Mouse (Mus musculus): ENCODE measurements at regions not wholly inside any gene's neighbourhood (a gene's known extent, or its start where the extent isn't known, plus 50 kb on each side); places are given as distances from the start of the nearest gene placed in this dataset.

DNA sequence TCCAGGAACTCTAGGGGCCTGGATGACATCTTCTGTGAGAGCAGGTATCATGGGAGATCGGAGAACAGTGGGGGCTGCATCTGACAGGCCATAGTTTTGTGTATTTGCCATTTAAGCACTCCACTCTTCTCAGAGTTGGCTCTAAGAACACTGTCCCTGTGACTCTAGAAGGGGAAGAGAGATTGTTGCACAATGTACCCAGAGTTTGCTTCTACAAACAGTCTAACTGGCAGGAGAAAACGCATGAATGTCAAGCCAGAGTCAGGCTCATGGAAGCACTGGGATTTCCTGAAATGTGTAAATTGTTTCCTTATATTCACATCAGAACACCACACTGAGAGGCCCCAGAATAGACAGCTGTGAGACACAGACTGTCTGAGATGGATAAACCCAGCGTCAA is 87.2 kb downstream of the Kbtbd8 start:
- Histone ChIP-seq H3K4me3 (ENCODE audit: low read depth, low read length) (no peak overlapping the region), H3K9me3 (ENCODE audit: low read length) (no peaks in the 10 kb centered on the region), H3K36me3 (ENCODE audit: insufficient read depth) (no peaks in the 10 kb centered on the region), H3K27ac (ENCODE audit: low read depth, low read length) (no peak overlapping the region), H3K4me2 (ENCODE audit: low read depth) (no peak overlapping the region), H3K27me3 (ENCODE audit: insufficient read depth, low read length) (no peaks in the 10 kb centered on the region), H3K4me1 (ENCODE audit: insufficient read depth) (peaks cover 10% of the 10 kb centered on the region), H3K9ac (no peak overlapping the region)
- WGBS = 73% methylated on average over 3 of the region's 3 CpGs
- no peak for DNase-seq
- TF ChIP-seq CTCF (IDR thresholded peaks at IDR 0.05; ENCODE audit: low read depth) = no peak
- ATAC-seq = no peak

GRCm38 (mm10) chr6:95207063-95207462 is 90.0 kb downstream of the Kbtbd8 start:
- Histone ChIP-seq H3K27ac (ENCODE audit: low read depth, low read length) (no peak overlapping the region), H3K9ac (no peak overlapping the region), H3K4me2 (ENCODE audit: low read depth) (no peak overlapping the region), H3K27me3 (ENCODE audit: insufficient read depth, low read length) (no peaks in the 10 kb centered on the region), H3K4me1 (ENCODE audit: insufficient read depth) (peaks cover 10% of the 10 kb centered on the region), H3K36me3 (ENCODE audit: insufficient read depth) (no peaks in the 10 kb centered on the region), H3K9me3 (ENCODE audit: low read length) (no peaks in the 10 kb centered on the region), H3K4me3 (ENCODE audit: low read depth, low read length) (no peak overlapping the region)
- 35% methylated on average over 2 of the region's 2 CpGs for WGBS
- peak; percentile 65 for TF ChIP-seq CTCF (IDR thresholded peaks at IDR 0.05; ENCODE audit: low read depth)
- ATAC-seq (no peak), DNase-seq (peak; percentile 49)

DNA sequence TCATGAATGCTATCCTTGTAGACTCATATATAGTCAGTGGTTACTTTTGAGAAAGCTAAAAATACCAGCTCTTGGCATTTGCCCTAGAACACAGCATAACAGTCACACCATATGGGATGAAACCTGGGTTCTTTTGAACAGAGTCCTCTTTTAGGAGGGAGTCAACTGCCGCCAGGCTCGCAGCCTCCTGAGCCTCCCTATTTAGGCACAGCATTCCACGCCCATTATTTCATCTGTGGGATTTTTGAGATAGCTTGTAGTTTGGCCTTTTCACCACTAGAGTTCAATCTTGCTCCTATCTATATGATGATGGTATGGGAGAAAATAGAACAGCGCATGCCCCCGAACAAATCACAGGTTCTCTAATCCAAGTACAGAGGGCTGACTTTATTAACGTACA is 100.4 kb downstream of the Kbtbd8 start:
- Histone ChIP-seq H3K4me3 (ENCODE audit: low read depth, low read length) (no peak overlapping the region), H3K36me3 (ENCODE audit: insufficient read depth) (no peaks in the 10 kb centered on the region), H3K4me1 (ENCODE audit: insufficient read depth) (no peaks in the 10 kb centered on the region), H3K4me2 (ENCODE audit: low read depth) (no peak overlapping the region), H3K27me3 (ENCODE audit: insufficient read depth, low read length) (no peaks in the 10 kb centered on the region), H3K9ac (no peak overlapping the region), H3K27ac (ENCODE audit: low read depth, low read length) (no peak overlapping the region), H3K9me3 (ENCODE audit: low read length) (no peaks in the 10 kb centered on the region)
- 25% methylated on average over 6 of the region's 6 CpGs for WGBS
- DNase-seq (peak; percentile 75), ATAC-seq (peak; percentile 86)
- peak; percentile 67 for TF ChIP-seq CTCF (IDR thresholded peaks at IDR 0.05; ENCODE audit: low read depth)

DNA sequence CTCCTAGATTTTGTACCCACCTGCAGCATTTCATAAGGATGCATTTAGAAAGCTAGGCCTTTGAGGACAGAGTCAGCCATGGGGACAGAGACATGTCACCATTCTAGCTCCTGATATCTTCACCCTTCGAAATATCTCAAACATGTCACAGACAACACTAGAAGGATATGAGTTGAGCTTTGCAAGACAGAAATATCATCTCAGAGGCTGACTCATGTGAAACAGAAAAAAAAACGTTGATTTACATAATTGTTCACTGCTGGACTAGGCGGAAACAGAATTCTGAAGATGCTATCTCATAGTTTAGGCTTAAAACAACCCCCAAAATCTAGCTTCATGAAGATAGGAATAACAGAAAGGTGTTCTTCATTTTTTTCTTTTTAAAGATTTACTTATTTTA is 101.8 kb downstream of the Kbtbd8 start:
- Histone ChIP-seq H3K4me3 (ENCODE audit: low read depth, low read length) (no peak overlapping the region), H3K9ac (no peak overlapping the region), H3K9me3 (ENCODE audit: low read length) (no peaks in the 10 kb centered on the region), H3K27me3 (ENCODE audit: insufficient read depth, low read length) (no peaks in the 10 kb centered on the region), H3K36me3 (ENCODE audit: insufficient read depth) (no peaks in the 10 kb centered on the region), H3K4me1 (ENCODE audit: insufficient read depth) (no peaks in the 10 kb centered on the region), H3K4me2 (ENCODE audit: low read depth) (no peak overlapping the region), H3K27ac (ENCODE audit: low read depth, low read length) (no peak overlapping the region)
- no peak for DNase-seq
- WGBS = 74% methylated on average over 3 of the region's 3 CpGs
- ATAC-seq = no peak
- no peak for TF ChIP-seq CTCF (IDR thresholded peaks at IDR 0.05; ENCODE audit: low read depth)

- WGBS = 25% methylated on average over 7 of the region's 7 CpGs
- peak; percentile 73 for ATAC-seq
Observed at GRCm38 (mm10) chr6:95223537-95223936, 98.4 kb upstream of the Gm10234 start.

GRCm38 (mm10) chr6:95229885-95230284 is 92.0 kb upstream of the Gm10234 start:
- Histone ChIP-seq H3K36me3 (ENCODE audit: insufficient read depth) (no peaks in the 10 kb centered on the region), H3K9me3 (ENCODE audit: low read length) (no peaks in the 10 kb centered on the region), H3K4me1 (ENCODE audit: insufficient read depth) (0 out of 2 replicates have a peak, but pooled peaks cover 7% of the 10 kb centered on the region), H3K27me3 (ENCODE audit: insufficient read depth, low read length) (no peaks in the 10 kb centered on the region), H3K9ac (no peak overlapping the region), H3K4me3 (ENCODE audit: low read depth, low read length) (no peak overlapping the region), H3K4me2 (ENCODE audit: low read depth) (no peak overlapping the region), H3K27ac (ENCODE audit: low read depth, low read length) (no peak overlapping the region)
- DNase-seq (no peak), ATAC-seq (no peak)
- WGBS = 73% methylated on average over 8 of the region's 8 CpGs
- TF ChIP-seq CTCF (IDR thresholded peaks at IDR 0.05; ENCODE audit: low read depth) = no peak

More at GRCm38 (mm10) chr6:95223537-95223936, 98.4 kb upstream of the Gm10234 start:
- Histone ChIP-seq H3K9me3 (ENCODE audit: low read length) (no peaks in the 10 kb centered on the region), H3K27me3 (ENCODE audit: insufficient read depth, low read length) (no peaks in the 10 kb centered on the region), H3K4me1 (ENCODE audit: insufficient read depth) (no peaks in the 10 kb centered on the region), H3K4me3 (ENCODE audit: low read depth, low read length) (no peak overlapping the region), H3K36me3 (ENCODE audit: insufficient read depth) (no peaks in the 10 kb centered on the region), H3K4me2 (ENCODE audit: low read depth) (no peak overlapping the region), H3K27ac (ENCODE audit: low read depth, low read length) (no peak overlapping the region), H3K9ac (no peak overlapping the region)
- peak; percentile 93 for TF ChIP-seq CTCF (IDR thresholded peaks at IDR 0.05; ENCODE audit: low read depth)
- DNase-seq = peak; percentile 88

GRCm38 (mm10) chr6:95234712-95235111 is 87.2 kb upstream of the Gm10234 start:
- no peaks in the 10 kb centered on the region for H3K27me3 ChIP-seq (ENCODE audit: insufficient read depth, low read length)
- H3K4me1 ChIP-seq (ENCODE audit: insufficient read depth) = 0 out of 2 replicates have a peak, but pooled peaks cover 7% of the 10 kb centered on the region
- no peaks in the 10 kb centered on the region for H3K36me3 ChIP-seq (ENCODE audit: insufficient read depth)
- DNase-seq = no peak
- no peak overlapping the region for H3K27ac ChIP-seq (ENCODE audit: low read depth, low read length)
- ATAC-seq = no peak
- H3K9me3 ChIP-seq (ENCODE audit: low read length) = no peaks in the 10 kb centered on the region
- no peak overlapping the region for H3K9ac ChIP-seq
- no peak overlapping the region for H3K4me2 ChIP-seq (ENCODE audit: low read depth)
- no peak for TF ChIP-seq CTCF (IDR thresholded peaks at IDR 0.05; ENCODE audit: low read depth)
- 57% methylated on average over 13 of the region's 13 CpGs for WGBS
- H3K4me3 ChIP-seq (ENCODE audit: low read depth, low read length) = no peak overlapping the region

GRCm38 (mm10) chr6:95243657-95244056 is 78.3 kb upstream of the Gm10234 start:
- no peak overlapping the region for H3K9ac ChIP-seq
- H3K9me3 ChIP-seq (ENCODE audit: low read length) = no peaks in the 10 kb centered on the region
- no peak overlapping the region for H3K4me3 ChIP-seq (ENCODE audit: low read depth, low read length)
- WGBS = 66% methylated on average over 5 of the region's 5 CpGs
- H3K36me3 ChIP-seq (ENCODE audit: insufficient read depth) = no peaks in the 10 kb centered on the region
- no peak for TF ChIP-seq CTCF (IDR thresholded peaks at IDR 0.05; ENCODE audit: low read depth)
- no peaks in the 10 kb centered on the region for H3K27me3 ChIP-seq (ENCODE audit: insufficient read depth, low read length)
- no peak for DNase-seq
- H3K4me2 ChIP-seq (ENCODE audit: low read depth) = no peak overlapping the region
- no peaks in the 10 kb centered on the region for H3K4me1 ChIP-seq (ENCODE audit: insufficient read depth)
- no peak overlapping the region for H3K27ac ChIP-seq (ENCODE audit: low read depth, low read length)
- no peak for ATAC-seq
